Mouse (Mus musculus): Measurements from ENCODE around the gene Ankrd11. TPM values are rescaled to one million over a fixed set of nuclear protein-coding genes. Genes with fewer than 3 reads are reported as not detected.

Gene Ankrd11
- polyA plus RNA-seq, 2 experiments, result 65.3 to 83.7 TPM

DNA sequence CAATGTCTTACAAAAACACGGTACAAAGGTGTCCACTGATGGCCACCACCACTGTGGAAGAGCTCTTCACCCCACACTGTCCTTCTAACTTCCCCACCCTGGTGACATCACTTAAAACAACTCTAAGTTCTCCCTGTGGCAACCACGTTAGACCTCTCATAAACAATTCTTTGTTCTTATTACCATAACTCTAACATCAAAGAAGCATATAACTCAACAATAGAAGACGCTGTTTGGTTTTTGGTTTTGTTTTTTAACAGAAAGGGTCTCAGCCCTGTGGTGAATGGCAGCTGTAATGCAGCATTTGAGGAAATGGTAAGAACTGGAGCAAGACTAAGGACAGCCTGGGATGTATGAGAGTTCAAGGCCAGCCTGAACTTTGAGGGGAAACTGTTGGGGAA is 16.1 kb downstream of the Ankrd11 start:
- DNase-seq (ENCODE audit: low spot score) (no peak), ATAC-seq (ENCODE audit: low FRiP score, low read depth) (no peak)
- WGBS, result 83% methylated on average over 3 of the region's 3 CpGs
- no peak overlapping the region for H3K9ac ChIP-seq (ENCODE audit: low read depth, low read length, severe bottlenecking)
- H3K27me3 ChIP-seq (ENCODE audit: control insufficient read depth, insufficient read depth, low read length), result no peaks in the 10 kb centered on the region
- H3K4me1 ChIP-seq (ENCODE audit: control insufficient read depth, insufficient read depth, low read length), result peaks cover 10% of the 10 kb centered on the region
- no peak overlapping the region for H3K4me3 ChIP-seq (replicated peaks; ENCODE audit: low read length)
- TF ChIP-seq POLR2A (IDR thresholded peaks at IDR 0.05; ENCODE audit: borderline replicate concordance, extremely low read depth, insufficient read depth, insufficient read length), result no peak
- H3K9me3 ChIP-seq (ENCODE audit: control insufficient read depth, low read length), result no peaks in the 10 kb centered on the region
- no peak overlapping the region for H3K27ac ChIP-seq (replicated peaks; ENCODE audit: low read depth, low read length)
- no peak overlapping the region for H3K4me2 ChIP-seq (replicated peaks; ENCODE audit: low read depth, low read length, severe bottlenecking)
- H3K36me3 ChIP-seq (ENCODE audit: control insufficient read depth, insufficient read depth, low read length), result no peaks in the 10 kb centered on the region

DNA sequence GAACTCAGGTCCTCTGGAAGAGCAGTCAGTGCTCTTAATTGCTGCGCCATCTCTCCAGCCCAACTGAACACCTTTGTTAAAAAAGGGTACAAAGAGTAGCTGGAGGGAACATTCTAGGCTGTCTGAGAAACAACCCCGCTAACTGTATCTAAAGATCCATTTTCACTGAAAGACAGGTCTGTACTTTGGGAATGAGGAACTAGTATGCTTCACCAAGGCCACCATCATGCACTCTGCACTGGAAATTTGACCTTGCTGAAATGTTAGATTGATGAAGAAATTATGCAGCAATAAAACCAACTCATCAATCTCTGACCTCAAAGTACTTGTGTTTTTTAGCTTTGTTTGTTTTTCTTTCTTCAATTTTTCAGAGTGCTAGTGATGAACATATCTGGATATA is 17.9 kb downstream of the Ankrd11 start:
- H3K4me1 ChIP-seq (ENCODE audit: control insufficient read depth, insufficient read depth, low read length), result peaks cover 10% of the 10 kb centered on the region
- no peaks in the 10 kb centered on the region for H3K27me3 ChIP-seq (ENCODE audit: control insufficient read depth, insufficient read depth, low read length)
- no peak for ATAC-seq (ENCODE audit: low FRiP score, low read depth)
- no peak overlapping the region for H3K4me3 ChIP-seq (replicated peaks; ENCODE audit: low read length)
- WGBS, result 92% methylated on average over 2 of the region's 2 CpGs
- H3K36me3 ChIP-seq (ENCODE audit: control insufficient read depth, insufficient read depth, low read length), result no peaks in the 10 kb centered on the region
- DNase-seq (ENCODE audit: low spot score), result no peak
- no peak overlapping the region for H3K4me2 ChIP-seq (replicated peaks; ENCODE audit: low read depth, low read length, severe bottlenecking)
- H3K9ac ChIP-seq (ENCODE audit: low read depth, low read length, severe bottlenecking), result no peak overlapping the region
- no peaks in the 10 kb centered on the region for H3K9me3 ChIP-seq (ENCODE audit: control insufficient read depth, low read length)
- no peak overlapping the region for H3K27ac ChIP-seq (replicated peaks; ENCODE audit: low read depth, low read length)
- no peak for TF ChIP-seq POLR2A (IDR thresholded peaks at IDR 0.05; ENCODE audit: borderline replicate concordance, extremely low read depth, insufficient read depth, insufficient read length)

- no peak for TF ChIP-seq POLR2A (IDR thresholded peaks at IDR 0.05; ENCODE audit: borderline replicate concordance, extremely low read depth, insufficient read depth, insufficient read length)
- 69% methylated on average over 3 of the region's 3 CpGs for WGBS
These were observed 19.4 kb downstream of the Ankrd11 start for GRCm38 (mm10) chr8:123022727-123023126.

DNA sequence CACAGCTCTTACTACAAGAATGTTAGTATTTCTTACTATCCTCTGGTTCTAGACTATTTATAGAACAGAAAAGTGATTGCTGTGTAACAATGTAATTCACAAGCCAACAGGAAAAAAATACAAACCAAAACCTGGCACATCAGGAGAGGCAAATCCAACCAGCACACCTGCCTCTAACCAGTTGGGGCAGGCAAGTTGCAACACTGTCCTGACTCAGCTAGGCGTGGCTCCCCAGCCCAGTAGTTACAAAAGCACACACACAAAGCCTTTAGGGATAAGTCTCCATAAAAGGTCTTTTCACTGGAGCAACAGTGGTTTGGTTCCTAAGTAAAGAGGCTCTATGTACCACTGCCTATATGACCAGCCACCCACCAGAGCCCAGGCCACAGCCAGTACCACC is 20.8 kb downstream of the Ankrd11 start:
- no peak overlapping the region for H3K4me2 ChIP-seq (replicated peaks; ENCODE audit: low read depth, low read length, severe bottlenecking)
- H3K4me3 ChIP-seq (replicated peaks; ENCODE audit: low read length), result no peak overlapping the region
- H3K27ac ChIP-seq (replicated peaks; ENCODE audit: low read depth, low read length), result no peak overlapping the region
- peaks cover 10% of the 10 kb centered on the region for H3K4me1 ChIP-seq (ENCODE audit: control insufficient read depth, insufficient read depth, low read length)
- 89% methylated on average over 1 of the region's 1 CpGs for WGBS
- no peaks in the 10 kb centered on the region for H3K27me3 ChIP-seq (ENCODE audit: control insufficient read depth, insufficient read depth, low read length)
- ATAC-seq (ENCODE audit: low FRiP score, low read depth) (no peak), DNase-seq (ENCODE audit: low spot score) (no peak)
- no peaks in the 10 kb centered on the region for H3K9me3 ChIP-seq (ENCODE audit: control insufficient read depth, low read length)
- peaks cover 2% of the 10 kb centered on the region; the same call in 1 of the 2 replicates for H3K36me3 ChIP-seq (ENCODE audit: control insufficient read depth, insufficient read depth, low read length)
- no peak for TF ChIP-seq POLR2A (IDR thresholded peaks at IDR 0.05; ENCODE audit: borderline replicate concordance, extremely low read depth, insufficient read depth, insufficient read length)
- no peak overlapping the region for H3K9ac ChIP-seq (ENCODE audit: low read depth, low read length, severe bottlenecking)

More at GRCm38 (mm10) chr8:123022727-123023126, 19.4 kb downstream of the Ankrd11 start:
- Histone ChIP-seq H3K9me3 (ENCODE audit: control insufficient read depth, low read length) (no peaks in the 10 kb centered on the region), H3K27ac (replicated peaks; ENCODE audit: low read depth, low read length) (no peak overlapping the region), H3K4me2 (replicated peaks; ENCODE audit: low read depth, low read length, severe bottlenecking) (no peak overlapping the region), H3K4me1 (ENCODE audit: control insufficient read depth, insufficient read depth, low read length) (peaks cover 10% of the 10 kb centered on the region), H3K27me3 (ENCODE audit: control insufficient read depth, insufficient read depth, low read length) (no peaks in the 10 kb centered on the region), H3K4me3 (replicated peaks; ENCODE audit: low read length) (no peak overlapping the region), H3K36me3 (ENCODE audit: control insufficient read depth, insufficient read depth, low read length) (no peaks in the 10 kb centered on the region), H3K9ac (ENCODE audit: low read depth, low read length, severe bottlenecking) (no peak overlapping the region)
- no peak for DNase-seq (ENCODE audit: low spot score)
- peak; percentile 9; the same call in 1 of the 2 replicates for ATAC-seq (ENCODE audit: low FRiP score, low read depth)

DNA sequence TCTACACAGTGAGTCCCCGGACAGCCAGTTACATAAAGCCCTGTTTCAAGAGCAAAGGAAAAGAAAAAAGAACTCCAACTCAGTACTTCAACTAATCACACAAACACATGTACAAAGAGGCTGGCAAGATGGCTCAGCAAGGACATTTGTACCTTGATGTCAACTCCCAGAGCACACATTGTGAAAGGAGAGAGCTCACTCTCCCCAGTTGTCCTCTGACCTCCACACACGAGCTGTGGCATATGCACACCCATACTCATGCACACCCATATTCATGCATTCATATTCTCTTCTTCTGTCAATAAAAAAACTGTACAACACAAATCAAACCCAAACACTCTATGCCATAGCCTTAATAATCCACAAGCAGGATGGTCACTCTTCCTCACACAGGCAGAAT is 21.2 kb downstream of the Ankrd11 start:
- ATAC-seq (ENCODE audit: low FRiP score, low read depth) (no peak), DNase-seq (ENCODE audit: low spot score) (no peak)
- H3K4me1 ChIP-seq (ENCODE audit: control insufficient read depth, insufficient read depth, low read length), result peaks cover 10% of the 10 kb centered on the region
- H3K4me3 ChIP-seq (replicated peaks; ENCODE audit: low read length), result no peak overlapping the region
- WGBS, result 67% methylated on average over 2 of the region's 2 CpGs
- H3K27ac ChIP-seq (replicated peaks; ENCODE audit: low read depth, low read length), result no peak overlapping the region; the same call in 1 of the 2 replicates
- H3K27me3 ChIP-seq (ENCODE audit: control insufficient read depth, insufficient read depth, low read length), result no peaks in the 10 kb centered on the region
- no peaks in the 10 kb centered on the region for H3K9me3 ChIP-seq (ENCODE audit: control insufficient read depth, low read length)
- no peak for TF ChIP-seq POLR2A (IDR thresholded peaks at IDR 0.05; ENCODE audit: borderline replicate concordance, extremely low read depth, insufficient read depth, insufficient read length)
- H3K36me3 ChIP-seq (ENCODE audit: control insufficient read depth, insufficient read depth, low read length), result peaks cover 2% of the 10 kb centered on the region; the same call in 1 of the 2 replicates
- H3K9ac ChIP-seq (ENCODE audit: low read depth, low read length, severe bottlenecking), result no peak overlapping the region
- H3K4me2 ChIP-seq (replicated peaks; ENCODE audit: low read depth, low read length, severe bottlenecking), result no peak overlapping the region

DNA sequence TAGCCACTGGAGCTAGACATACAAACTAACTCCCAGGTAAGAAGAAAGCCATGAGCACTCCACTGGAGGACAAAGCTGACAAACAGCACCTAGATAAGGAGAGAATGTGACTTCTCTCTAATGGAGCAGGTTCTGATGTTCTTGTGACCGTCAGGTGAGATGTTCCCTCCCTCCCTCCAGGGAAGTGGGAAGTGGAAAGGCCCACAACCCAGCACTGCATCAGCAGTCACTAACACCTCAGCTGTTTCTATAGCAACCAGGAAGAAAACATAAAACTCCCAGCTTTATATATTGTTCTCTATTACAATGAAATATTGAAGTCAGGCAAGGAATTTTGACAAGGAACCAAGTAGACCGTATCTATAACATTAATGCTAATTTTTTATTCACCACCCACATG is 22.0 kb downstream of the Ankrd11 start:
- no peak for ATAC-seq (ENCODE audit: low FRiP score, low read depth)

More for the DNA sequence above, 22.0 kb downstream of the Ankrd11 start:
- Histone ChIP-seq H3K27ac (replicated peaks; ENCODE audit: low read depth, low read length) (no peak overlapping the region), H3K4me1 (ENCODE audit: control insufficient read depth, insufficient read depth, low read length) (peaks cover 10% of the 10 kb centered on the region), H3K36me3 (ENCODE audit: control insufficient read depth, insufficient read depth, low read length) (peaks cover 2% of the 10 kb centered on the region; the same call in 1 of the 2 replicates), H3K9ac (ENCODE audit: low read depth, low read length, severe bottlenecking) (no peak overlapping the region), H3K4me3 (replicated peaks; ENCODE audit: low read length) (no peak overlapping the region), H3K4me2 (replicated peaks; ENCODE audit: low read depth, low read length, severe bottlenecking) (no peak overlapping the region), H3K27me3 (ENCODE audit: control insufficient read depth, insufficient read depth, low read length) (no peaks in the 10 kb centered on the region), H3K9me3 (ENCODE audit: control insufficient read depth, low read length) (no peaks in the 10 kb centered on the region)
- 48% methylated on average over 2 of the region's 2 CpGs for WGBS
- DNase-seq (ENCODE audit: low spot score), result no peak
- no peak for TF ChIP-seq POLR2A (IDR thresholded peaks at IDR 0.05; ENCODE audit: borderline replicate concordance, extremely low read depth, insufficient read depth, insufficient read length)
